Mouse (Mus musculus) midbrain, embryonic 10.5 days (tissue): Measurements from ENCODE around the gene Rsrp1. TPM values are rescaled to one million over a fixed set of nuclear protein-coding genes. Genes with fewer than 3 reads are reported as not detected.
"Not testable (repeated sequence)": the region's sequence is repeated elsewhere in the genome, so short reads cannot be mapped to it uniquely, and the experiment has no call there.

Source experiments
- DNase-seq: peaks from one replicate; pipeline ENCODE4 v3.0.0-alpha.2; 2017; ENCODE audit warnings: low spot score
- H3K27ac ChIP-seq: fragments of 300-500 bp; sonication (generic); replicated peaks from 2 replicates; pipeline ENCODE4 v1.5.1; 2016; ENCODE audit warnings: mild to moderate bottlenecking
- H3K27me3 ChIP-seq: fragments of 300-500 bp; sonication (generic); 2 replicates; pipeline ENCODE4 v1.6.1; 2016; ENCODE audit warnings: low read depth, mild to moderate bottlenecking; ENCODE audit not compliant: poor library complexity, severe bottlenecking
- H3K36me3 ChIP-seq: fragments of 300-500 bp; sonication (generic); 2 replicates; pipeline ENCODE4 v1.6.1; 2016; ENCODE audit warnings: mild to moderate bottlenecking, moderate library complexity
- H3K4me1 ChIP-seq: fragments of 300-500 bp; sonication (generic); 2 replicates; pipeline ENCODE4 v1.6.1; 2016
- H3K4me3 ChIP-seq: fragments of 300-500 bp; sonication (generic); 2 replicates; pipeline ENCODE4 v1.5.1; 2016; ENCODE audit warnings: mild to moderate bottlenecking, moderate library complexity
- H3K9me3 ChIP-seq: fragments of 300-500 bp; sonication (generic); replicated peaks from 2 replicates; pipeline ENCODE4 v1.6.1; 2016; ENCODE audit warnings: mild to moderate bottlenecking
- WGBS: fragments of 180-500 bp; shearing (Covaris S2); methylation state at CpG from one replicate; pipeline ENCODE4 v1.1.7; 2016; 5-methylcytosine and 5-hydroxymethylcytosine counted together
- polyA plus RNA-seq: library from polyadenylated mRNA; unstranded; fragments of >200 nt; fragmentation: Nextera tagmentation; extraction: Ambion mirVana; gene quantifications from 2 replicates; pipeline ENCODE4 v1.2.1, GENCODE M21; 2016

Rsrp1 gene
- 320 and 401 TPM in 2 replicates for polyA plus RNA-seq

GRCm38 (mm10) chr4:134923258-134924018, at the start of gene Rsrp1:
Gene Rsrp1 (plus strand): TSS chr4:134923592.
- DNase-seq, result peak; percentile 98
- Histone ChIP-seq H3K4me3 (peak within 1 kb of the TSS; percentile 98), H3K27me3 (no peaks in the 10 kb centered on the region), H3K27ac (peak within 1 kb of the TSS; percentile 97), H3K9me3 (no peaks in the 10 kb centered on the region), H3K36me3 (peaks cover 39% of the 10 kb centered on the region), H3K4me1 (peaks cover 31% of the 10 kb centered on the region)
- WGBS, result 0% methylated on average over 64 of the region's 64 CpGs

- Histone ChIP-seq H3K27ac (no peak overlapping the region), H3K4me3 (no peak overlapping the region), H3K4me1 (peaks cover 8% of the 10 kb centered on the region), H3K27me3 (0 out of 2 replicates have a peak, but pooled peaks cover 5% of the 10 kb centered on the region), H3K36me3 (no peaks in the 10 kb centered on the region), H3K9me3 (no peaks in the 10 kb centered on the region)
- no peak for DNase-seq
- WGBS, result 86% methylated on average over 9 of the region's 9 CpGs
Observed at GRCm38 (mm10) chr4:134876171-134876570, 47.2 kb upstream of the Rsrp1 start.

- WGBS, result 1% methylated on average over 17 of the region's 17 CpGs
- DNase-seq, result peak; percentile 73
- H3K27me3 ChIP-seq, result no peaks in the 10 kb centered on the region
- peaks cover 8% of the 10 kb centered on the region for H3K4me1 ChIP-seq
- no peaks in the 10 kb centered on the region for H3K36me3 ChIP-seq
- H3K27ac ChIP-seq, result peak overlapping the region; percentile 69
- H3K9me3 ChIP-seq, result no peaks in the 10 kb centered on the region
- H3K4me3 ChIP-seq, result peak overlapping the region; percentile 51
Observed at GRCm38 (mm10) chr4:134879410-134879981, 43.9 kb upstream of the Rsrp1 start.

- Histone ChIP-seq H3K9me3 (no peaks in the 10 kb centered on the region), H3K27me3 (no peaks in the 10 kb centered on the region), H3K4me3 (peak overlapping the region; percentile 51), H3K27ac (peak overlapping the region; percentile 69; the same call in 1 of the 2 replicates), H3K4me1 (peaks cover 8% of the 10 kb centered on the region), H3K36me3 (no peaks in the 10 kb centered on the region)
- 30% methylated on average over 6 of the region's 6 CpGs for WGBS
- DNase-seq, result no peak
Observed at GRCm38 (mm10) chr4:134880041-134880440, 43.4 kb upstream of the Rsrp1 start.

- no peaks in the 10 kb centered on the region for H3K9me3 ChIP-seq
- peaks cover 8% of the 10 kb centered on the region for H3K4me1 ChIP-seq
- 36% methylated on average over 7 of the region's 7 CpGs for WGBS
- H3K4me3 ChIP-seq, result no peak overlapping the region
- H3K27ac ChIP-seq, result no peak overlapping the region
- H3K27me3 ChIP-seq, result no peaks in the 10 kb centered on the region
- peak; percentile 26 for DNase-seq
- H3K36me3 ChIP-seq, result no peaks in the 10 kb centered on the region
Observed at GRCm38 (mm10) chr4:134883266-134883665, 40.1 kb upstream of the Rsrp1 start.

- WGBS, result 87% methylated on average over 10 of the region's 10 CpGs
- H3K9me3 ChIP-seq, result no peaks in the 10 kb centered on the region
- no peak for DNase-seq
Observed at GRCm38 (mm10) chr4:134883808-134884207, 39.6 kb upstream of the Rsrp1 start.

GRCm38 (mm10) chr4:134884364-134884763, 39.0 kb upstream of the Rsrp1 start:
- Histone ChIP-seq H3K27me3 (no peaks in the 10 kb centered on the region), H3K4me1 (peaks cover 6% of the 10 kb centered on the region), H3K36me3 (no peaks in the 10 kb centered on the region), H3K27ac (no peak overlapping the region), H3K4me3 (no peak overlapping the region), H3K9me3 (no peaks in the 10 kb centered on the region)
- no peak for DNase-seq
- WGBS, result 91% methylated on average over 4 of the region's 4 CpGs

More at GRCm38 (mm10) chr4:134883808-134884207, 39.6 kb upstream of the Rsrp1 start:
- H3K27ac ChIP-seq, result no peak overlapping the region
- H3K27me3 ChIP-seq, result no peaks in the 10 kb centered on the region
- H3K4me3 ChIP-seq, result no peak overlapping the region
- peaks cover 8% of the 10 kb centered on the region for H3K4me1 ChIP-seq
- H3K36me3 ChIP-seq, result no peaks in the 10 kb centered on the region

GRCm38 (mm10) chr4:134892096-134892495, 31.3 kb upstream of the Rsrp1 start:
- H3K27me3 ChIP-seq, result no peaks in the 10 kb centered on the region
- 86% methylated on average over 6 of the region's 6 CpGs for WGBS
- peaks cover 18% of the 10 kb centered on the region for H3K36me3 ChIP-seq
- no peaks in the 10 kb centered on the region for H3K9me3 ChIP-seq
- H3K27ac ChIP-seq, result no peak overlapping the region
- no peak overlapping the region for H3K4me3 ChIP-seq
- DNase-seq, result no peak
- peaks cover 6% of the 10 kb centered on the region for H3K4me1 ChIP-seq

GRCm38 (mm10) chr4:134897256-134897655, 26.1 kb upstream of the Rsrp1 start:
- 83% methylated on average over 6 of the region's 6 CpGs for WGBS
- peaks cover 6% of the 10 kb centered on the region for H3K4me1 ChIP-seq
- H3K36me3 ChIP-seq, result peaks cover 68% of the 10 kb centered on the region
- no peaks in the 10 kb centered on the region for H3K27me3 ChIP-seq
- no peaks in the 10 kb centered on the region for H3K9me3 ChIP-seq
- DNase-seq, result no peak
- no peak overlapping the region for H3K4me3 ChIP-seq
- no peak overlapping the region for H3K27ac ChIP-seq

GRCm38 (mm10) chr4:134901126-134901525, 22.3 kb upstream of the Rsrp1 start:
- no peaks in the 10 kb centered on the region for H3K27me3 ChIP-seq
- 89% methylated on average over 8 of the region's 8 CpGs for WGBS
- H3K36me3 ChIP-seq, result peaks cover 99% of the 10 kb centered on the region

GRCm38 (mm10) chr4:134903046-134903445, 20.3 kb upstream of the Rsrp1 start:
- DNase-seq, result no peak
- H3K36me3 ChIP-seq, result peaks cover 99% of the 10 kb centered on the region

More at GRCm38 (mm10) chr4:134901126-134901525, 22.3 kb upstream of the Rsrp1 start:
- Histone ChIP-seq H3K27ac (no peak overlapping the region), H3K9me3 (no peaks in the 10 kb centered on the region), H3K4me3 (no peak overlapping the region), H3K4me1 (no peaks in the 10 kb centered on the region)
- DNase-seq, result no peak

GRCm38 (mm10) chr4:134911406-134911805, 12.0 kb upstream of the Rsrp1 start:
- not testable (repeated sequence) for DNase-seq, H3K27ac ChIP-seq, H3K4me3 ChIP-seq, H3K27me3 ChIP-seq, H3K9me3 ChIP-seq
- H3K4me1 ChIP-seq, result peaks cover 26% of the 10 kb centered on the region
- H3K36me3 ChIP-seq, result peaks cover 60% of the 10 kb centered on the region
- WGBS, result 92% methylated on average over 7 of the region's 8 CpGs

More at GRCm38 (mm10) chr4:134903046-134903445, 20.3 kb upstream of the Rsrp1 start:
- Histone ChIP-seq H3K4me3 (no peak overlapping the region), H3K27me3 (no peaks in the 10 kb centered on the region), H3K4me1 (no peaks in the 10 kb centered on the region), H3K9me3 (no peaks in the 10 kb centered on the region), H3K27ac (no peak overlapping the region)
- WGBS, result 75% methylated on average over 7 of the region's 7 CpGs

- H3K9me3 ChIP-seq, result peaks cover 5% of the 10 kb centered on the region; the same call in 1 of the 2 replicates
- WGBS, result 26% methylated on average over 3 of the region's 3 CpGs
- peak; percentile 65 for DNase-seq
- peaks cover 26% of the 10 kb centered on the region for H3K4me1 ChIP-seq
- H3K27ac ChIP-seq, result 0 out of 2 replicates have a peak overlapping the region, but pooled peaks have one; percentile 28
- peak overlapping the region; percentile 92 for H3K4me3 ChIP-seq
- no peaks in the 10 kb centered on the region for H3K27me3 ChIP-seq
- H3K36me3 ChIP-seq, result peaks cover 40% of the 10 kb centered on the region
Observed at GRCm38 (mm10) chr4:134913413-134913812, 10.0 kb upstream of the Rsrp1 start.
